Mouse (Mus musculus) G1E (cell line): ENCODE data around the gene Fam71d. TPM values are rescaled to one million over a fixed set of nuclear protein-coding genes. Genes with fewer than 3 reads are reported as not detected.

Source experiments
- ATAC-seq: 2 replicates; pipeline ENCODE4 v1.8.0; 2016; ENCODE audit warnings: mild to moderate bottlenecking; ENCODE audit not compliant: insufficient number of reproducible peaks, poor library complexity, low FRiP score, severe bottlenecking; ENCODE audit errors: extremely low read depth
- DNase-seq: peaks from one replicate; pipeline ENCODE4 v3.0.0; 2012; ENCODE audit warnings: low spot score
- H3K27me3 ChIP-seq: 2 replicates; pipeline ENCODE4 v1.6.1; 2012; ENCODE audit warnings: mild to moderate bottlenecking, low read length, inconsistent platforms; ENCODE audit not compliant: insufficient read depth
- H3K36me3 ChIP-seq: replicated peaks from 2 replicates; pipeline ENCODE3; 2012; ENCODE audit warnings: mild to moderate bottlenecking, inconsistent platforms
- H3K4me1 ChIP-seq: 2 replicates; pipeline ENCODE4 v1.6.1; 2012; ENCODE audit warnings: low read depth, low read length, inconsistent platforms, mixed read lengths; ENCODE audit not compliant: insufficient read depth
- H3K4me3 ChIP-seq: 2 replicates; pipeline ENCODE4 v1.5.1; 2012; ENCODE audit warnings: low read depth, mild to moderate bottlenecking, inconsistent platforms, low read length, moderate library complexity, mixed read lengths
- H3K9me3 ChIP-seq: replicated peaks from 2 replicates; pipeline ENCODE4 v1.6.1; 2012; ENCODE audit warnings: inconsistent platforms
- CTCF ChIP-seq: IDR thresholded peaks from 2 replicates; pipeline ENCODE4 v1.5.1; 2012; ENCODE audit warnings: low read depth, low read length, inconsistent platforms, mixed read lengths
- GATA1 ChIP-seq: IDR thresholded peaks from 2 replicates; pipeline ENCODE4 v1.6.1; 2012; ENCODE audit warnings: borderline replicate concordance, low read length, inconsistent platforms, mixed read lengths
- GATA2 ChIP-seq: IDR thresholded peaks from 2 replicates; pipeline ENCODE4 v1.6.1; 2012; ENCODE audit warnings: low read depth, low read length, inconsistent platforms, borderline replicate concordance
- POLR2AphosphoS5 ChIP-seq: IDR thresholded peaks from 2 replicates; pipeline ENCODE4 v1.6.1; 2012; ENCODE audit warnings: low read depth, low read length, inconsistent platforms; ENCODE audit not compliant: insufficient replicate concordance
- TAL1 ChIP-seq: conservative IDR thresholded peaks from 2 replicates; pipeline ENCODE4 v1.6.1; 2012; ENCODE audit warnings: low read depth, low read length, inconsistent platforms, mixed read lengths
- polyA plus RNA-seq: library from polyadenylated mRNA; stranded (reverse); fragments of >175 nt; gene quantifications from 2 replicates; pipeline ENCODE4 v1.2.3, GENCODE M21; 2012
- total RNA-seq, 2 experiments: library from RNA; stranded (forward) in 1 of 2; stranded (reverse) in 1 of 2; fragments of 200-1000 nt in 1 of 2; fragments of >200 nt in 1 of 2; fragmentation: Nextera tagmentation in 1 of 2; gene quantifications; 2 replicates each; pipeline ENCODE4 v1.2.3; 2014 to 2017

Fam71d gene
- 0.90 TPM in 1 of 2 replicates, not detected in the other for total RNA-seq (2014; fragmentation: Nextera tagmentation)
- 1.0 and 1.3 TPM in 2 replicates for total RNA-seq (2017)
- not detected in 2 replicates for polyA plus RNA-seq

- H3K36me3 ChIP-seq = no peaks in the 10 kb centered on the region
- H3K9me3 ChIP-seq = no peaks in the 10 kb centered on the region
- no peak within 1 kb of the TSS for H3K4me3 ChIP-seq
- H3K4me1 ChIP-seq = no peaks in the 10 kb centered on the region
- no peak for ATAC-seq
- no peak for TF ChIP-seq CTCF
- TF ChIP-seq POLR2AphosphoS5 = no peak
- no peak for TF ChIP-seq TAL1
- TF ChIP-seq GATA2 = no peak
- TF ChIP-seq GATA1 = no peak
- no peak for DNase-seq
- no peaks in the 10 kb centered on the region for H3K27me3 ChIP-seq
Observed at GRCm38 (mm10) chr12:78691325-78691724, at the start of gene Fam71d. Gene Fam71d, plus strand, starts transcription at chr12:78691535.

GRCm38 (mm10) chr12:78643691-78644090, 47.6 kb upstream of the Fam71d start:
- H3K27me3 ChIP-seq = no peaks in the 10 kb centered on the region
- DNase-seq (no peak), ATAC-seq (no peak)
- TF ChIP-seq POLR2AphosphoS5 = no peak
- TF ChIP-seq CTCF = no peak
- TF ChIP-seq GATA1 = no peak
- TF ChIP-seq GATA2 = no peak
- no peak for TF ChIP-seq TAL1
- H3K36me3 ChIP-seq = peaks cover 7% of the 10 kb centered on the region
- no peaks in the 10 kb centered on the region for H3K4me1 ChIP-seq
- no peak overlapping the region for H3K4me3 ChIP-seq
- no peaks in the 10 kb centered on the region for H3K9me3 ChIP-seq

- no peaks in the 10 kb centered on the region for H3K9me3 ChIP-seq
- DNase-seq (no peak), ATAC-seq (no peak)
- H3K4me3 ChIP-seq = no peak overlapping the region
- peaks cover 8% of the 10 kb centered on the region for H3K36me3 ChIP-seq
- no peak for TF ChIP-seq CTCF
- TF ChIP-seq GATA1 = no peak
- no peak for TF ChIP-seq POLR2AphosphoS5
- TF ChIP-seq GATA2 = no peak
- no peak for TF ChIP-seq TAL1
- no peaks in the 10 kb centered on the region for H3K27me3 ChIP-seq
- H3K4me1 ChIP-seq = no peaks in the 10 kb centered on the region
Observed at GRCm38 (mm10) chr12:78645282-78645681, 46.1 kb upstream of the Fam71d start.

- peaks cover 4% of the 10 kb centered on the region for H3K36me3 ChIP-seq
- H3K27me3 ChIP-seq = no peaks in the 10 kb centered on the region
- TF ChIP-seq POLR2AphosphoS5 = no peak
- no peak for TF ChIP-seq CTCF
- TF ChIP-seq GATA2 = no peak
- TF ChIP-seq TAL1 = no peak
- no peak for TF ChIP-seq GATA1
- no peak for ATAC-seq
- peaks cover 3% of the 10 kb centered on the region for H3K4me1 ChIP-seq
- no peak overlapping the region for H3K4me3 ChIP-seq
- DNase-seq = no peak
- no peaks in the 10 kb centered on the region for H3K9me3 ChIP-seq
Observed at GRCm38 (mm10) chr12:78659718-78660304, 31.5 kb upstream of the Fam71d start.

GRCm38 (mm10) chr12:78678101-78678806, 13.1 kb upstream of the Fam71d start:
- peaks cover 13% of the 10 kb centered on the region for H3K4me1 ChIP-seq
- peak; percentile 19 for DNase-seq
- ATAC-seq = peak; percentile 69

GRCm38 (mm10) chr12:78678807-78679189, 12.5 kb upstream of the Fam71d start:
- peak; percentile 60 for ATAC-seq
- TF ChIP-seq GATA2 (no peak), CTCF (no peak)
- peak; percentile 17 for DNase-seq
- no peaks in the 10 kb centered on the region for H3K27me3 ChIP-seq
- H3K36me3 ChIP-seq = peaks cover 7% of the 10 kb centered on the region
- H3K9me3 ChIP-seq = no peaks in the 10 kb centered on the region
- H3K4me3 ChIP-seq = no peak overlapping the region
- H3K4me1 ChIP-seq = peaks cover 13% of the 10 kb centered on the region

More at GRCm38 (mm10) chr12:78678101-78678806, 13.1 kb upstream of the Fam71d start:
- TF ChIP-seq GATA1 (no peak), TAL1 (0 out of 2 replicates have a peak, but pooled peaks have one; percentile 17)
- no peaks in the 10 kb centered on the region for H3K9me3 ChIP-seq
- peaks cover 3% of the 10 kb centered on the region for H3K36me3 ChIP-seq
- H3K4me3 ChIP-seq = no peak overlapping the region
- no peaks in the 10 kb centered on the region for H3K27me3 ChIP-seq
